Mouse (Mus musculus) lung, postnatal 0 days (tissue): ENCODE measurements at regions not wholly inside any gene's neighbourhood (a gene's known extent, or its start where the extent isn't known, plus 50 kb on each side); places are given as distances from the start of the nearest gene placed in this dataset.

Experiments
- ATAC-seq: fragments of 200-750 bp; cut with Nextera tagmentation; 2 replicates; pipeline ENCODE4 v1.8.0; 2017; ENCODE audit warnings: moderate library complexity
- DNase-seq: peaks from one replicate; pipeline ENCODE4 v3.0.0-alpha.2; 2016; ENCODE audit warnings: low spot score
- H3K27ac ChIP-seq: fragments of 300-500 bp; sonication (generic); 2 replicates; pipeline ENCODE4 v1.5.1; 2014; ENCODE audit warnings: antibody characterized with exemption, mild to moderate bottlenecking, low read length, mixed read lengths
- H3K27me3 ChIP-seq: fragments of 300-500 bp; sonication (generic); replicated peaks from 2 replicates; pipeline ENCODE4 v1.6.1; 2014; ENCODE audit warnings: low read length, mixed read lengths; ENCODE audit not compliant: insufficient read depth
- H3K36me3 ChIP-seq: fragments of 300-500 bp; sonication (generic); 2 replicates; pipeline ENCODE4 v1.6.1; 2014; ENCODE audit warnings: low read length, mixed read lengths; ENCODE audit not compliant: insufficient read depth
- H3K4me1 ChIP-seq: fragments of 300-500 bp; sonication (generic); 2 replicates; pipeline ENCODE4 v1.6.1; 2014; ENCODE audit warnings: antibody characterized with exemption, low read depth, low read length, mixed read lengths; ENCODE audit not compliant: insufficient read depth
- H3K4me2 ChIP-seq: fragments of 300-500 bp; sonication (generic); replicated peaks from 2 replicates; pipeline ENCODE4 v1.6.1; 2014; ENCODE audit warnings: low read depth, mild to moderate bottlenecking, low read length, moderate library complexity, mixed read lengths
- H3K4me3 ChIP-seq: fragments of 300-500 bp; sonication (generic); 2 replicates; pipeline ENCODE4 v1.5.1; 2014; ENCODE audit warnings: low read depth, low read length
- H3K9ac ChIP-seq: fragments of 300-500 bp; sonication (generic); replicated peaks from 2 replicates; pipeline ENCODE4 v1.6.1; 2014; ENCODE audit warnings: low read depth, mild to moderate bottlenecking
- H3K9me3 ChIP-seq: fragments of 300-500 bp; sonication (generic); 2 replicates; pipeline ENCODE4 v1.6.1; 2016; ENCODE audit warnings: low read length, mixed read lengths
- CTCF ChIP-seq: IDR thresholded peaks from 2 replicates; pipeline ENCODE4 v1.5.1; 2016; ENCODE audit warnings: antibody characterized with exemption, mild to moderate bottlenecking
- EP300 ChIP-seq: IDR thresholded peaks from 2 replicates; pipeline ENCODE4 v1.6.1; 2016; ENCODE audit warnings: antibody characterized with exemption, mild to moderate bottlenecking, control low read depth
- WGBS: fragments of 180-500 bp; shearing (Covaris S2); extraction: QIAGEN DNeasy Blood & Tissue Kit; methylation state at CpG from one replicate; pipeline ENCODE4 v1.1.7; 2014; 5-methylcytosine and 5-hydroxymethylcytosine counted together

GRCm38 (mm10) chr15:93990139-93990538, 394.4 kb upstream of the Prickle1 start:
- Histone ChIP-seq H3K4me1 (no peaks in the 10 kb centered on the region), H3K36me3 (no peaks in the 10 kb centered on the region), H3K4me3 (no peak overlapping the region), H3K9me3 (no peaks in the 10 kb centered on the region), H3K4me2 (no peak overlapping the region), H3K27ac (no peak overlapping the region), H3K9ac (no peak overlapping the region), H3K27me3 (no peaks in the 10 kb centered on the region)
- no peak for DNase-seq
- WGBS: 61% methylated on average over 3 of the region's 3 CpGs
- TF ChIP-seq EP300: no peak
- TF ChIP-seq CTCF: no peak
- ATAC-seq: no peak

GRCm38 (mm10) chr15:93988367-93988766, 392.7 kb upstream of the Prickle1 start:
- ATAC-seq: no peak
- TF ChIP-seq EP300: no peak
- Histone ChIP-seq H3K4me2 (no peak overlapping the region), H3K9me3 (no peaks in the 10 kb centered on the region), H3K36me3 (no peaks in the 10 kb centered on the region), H3K9ac (no peak overlapping the region), H3K4me1 (no peaks in the 10 kb centered on the region), H3K27me3 (no peaks in the 10 kb centered on the region), H3K4me3 (no peak overlapping the region), H3K27ac (no peak overlapping the region)
- DNase-seq: no peak
- 36% methylated on average over 5 of the region's 5 CpGs for WGBS

- ATAC-seq (no peak), DNase-seq (no peak)
- Histone ChIP-seq H3K36me3 (no peaks in the 10 kb centered on the region), H3K9me3 (no peaks in the 10 kb centered on the region), H3K4me1 (no peaks in the 10 kb centered on the region), H3K4me2 (no peak overlapping the region), H3K27ac (no peak overlapping the region), H3K9ac (no peak overlapping the region), H3K27me3 (no peaks in the 10 kb centered on the region), H3K4me3 (no peak overlapping the region)
- WGBS: 86% methylated on average over 6 of the region's 6 CpGs
- TF ChIP-seq CTCF (no peak), EP300 (no peak)
Observed at GRCm38 (mm10) chr15:93986631-93987429, 391.1 kb upstream of the Prickle1 start.

GRCm38 (mm10) chr15:93982091-93982490, 386.4 kb upstream of the Prickle1 start:
- no peak overlapping the region for H3K4me2 ChIP-seq
- TF ChIP-seq EP300 (no peak), CTCF (no peak)
- no peaks in the 10 kb centered on the region for H3K4me1 ChIP-seq
- no peak overlapping the region for H3K9ac ChIP-seq
- no peak overlapping the region for H3K27ac ChIP-seq
- no peak for DNase-seq
- no peak overlapping the region for H3K4me3 ChIP-seq
- no peak for ATAC-seq
- H3K36me3 ChIP-seq: no peaks in the 10 kb centered on the region
- H3K9me3 ChIP-seq: no peaks in the 10 kb centered on the region
- H3K27me3 ChIP-seq: no peaks in the 10 kb centered on the region
- 82% methylated on average over 9 of the region's 9 CpGs for WGBS

- Histone ChIP-seq H3K9me3 (no peaks in the 10 kb centered on the region), H3K27ac (no peak overlapping the region), H3K36me3 (no peaks in the 10 kb centered on the region), H3K4me1 (no peaks in the 10 kb centered on the region), H3K9ac (no peak overlapping the region), H3K4me2 (no peak overlapping the region), H3K27me3 (no peaks in the 10 kb centered on the region), H3K4me3 (no peak overlapping the region)
- no peak for TF ChIP-seq EP300
- TF ChIP-seq CTCF: no peak
- ATAC-seq (no peak), DNase-seq (no peak)
- 58% methylated on average over 5 of the region's 5 CpGs for WGBS
Observed at GRCm38 (mm10) chr15:93977494-93977893, 381.8 kb upstream of the Prickle1 start.

GRCm38 (mm10) chr15:93974727-93975126, 379.0 kb upstream of the Prickle1 start:
- ATAC-seq (no peak), DNase-seq (no peak)
- Histone ChIP-seq H3K27ac (no peak overlapping the region), H3K9ac (no peak overlapping the region), H3K4me2 (no peak overlapping the region), H3K4me1 (no peaks in the 10 kb centered on the region), H3K4me3 (no peak overlapping the region), H3K36me3 (no peaks in the 10 kb centered on the region), H3K27me3 (no peaks in the 10 kb centered on the region), H3K9me3 (no peaks in the 10 kb centered on the region)
- 42% methylated on average over 7 of the region's 7 CpGs for WGBS
- TF ChIP-seq CTCF: no peak
- TF ChIP-seq EP300: no peak
